Mouse (Mus musculus): Measurements from ENCODE around the gene Nufip1.

Nufip1 gene

DNA sequence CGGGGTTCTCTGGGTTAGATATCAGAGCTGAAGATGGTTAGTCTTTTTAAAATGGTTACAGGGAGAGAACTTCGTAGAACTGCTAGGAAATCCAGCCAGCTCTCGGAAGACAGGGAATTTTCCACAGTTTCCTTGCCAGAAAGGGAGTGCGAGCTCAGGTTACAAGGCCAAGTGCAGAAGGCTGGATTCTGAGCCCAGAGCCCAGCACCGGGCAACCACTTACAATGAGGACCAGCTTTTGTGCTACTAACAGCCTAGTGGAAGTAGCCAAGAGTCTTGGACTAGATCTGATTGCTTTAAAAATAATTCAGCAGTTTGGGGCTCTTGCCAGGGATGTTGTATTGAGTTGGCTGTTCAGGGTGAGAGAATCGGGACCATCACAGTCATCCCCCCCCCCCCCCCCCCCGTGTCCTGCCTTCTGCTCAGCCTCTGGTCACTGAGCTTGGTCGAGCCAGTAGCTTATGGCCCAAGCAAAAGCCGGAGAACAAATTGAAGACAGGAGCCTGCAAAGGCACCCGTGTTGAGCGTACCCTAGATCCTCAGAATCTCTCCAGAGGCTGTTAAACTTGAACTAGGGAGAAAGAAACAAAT is 59.3 kb downstream of the Nufip1 start:
- in situ Hi-C loops (cut with MboI; ENCODE audit: unreplicated experiment in 2 of 2), result loop anchor here (25.0 kb wide), 1 partner anchor 842 kb away; no protein-coding TSS in a partner anchor

DNA sequence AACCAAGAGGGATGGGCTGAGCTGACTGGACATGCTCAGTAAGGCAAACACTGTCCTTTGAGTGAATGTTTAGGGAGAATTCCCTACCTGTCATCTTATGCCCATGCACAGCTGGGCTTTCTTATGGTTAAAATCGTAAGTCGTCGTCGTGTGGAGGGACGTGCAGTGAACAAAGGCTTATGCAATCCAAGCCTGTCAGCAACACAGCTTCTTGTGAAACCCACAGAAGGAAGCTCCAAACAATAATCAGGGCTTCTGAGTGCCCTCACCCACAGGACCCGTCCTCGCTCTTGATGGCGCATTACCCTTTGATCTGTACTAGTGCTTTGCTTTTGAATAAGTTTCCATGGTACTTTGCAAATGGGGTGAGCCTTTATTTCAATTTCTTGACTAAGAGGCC is 60.6 kb downstream of the Nufip1 start:
- in situ Hi-C loops (cut with MboI; ENCODE audit: unreplicated experiment in 2 of 2), result loop anchor here (25.0 kb wide), 1 partner anchor 841 kb away; no protein-coding TSS in a partner anchor

GRCm38 (mm10) chr14:76174328-76174727 is 63.6 kb downstream of the Nufip1 start:
- in situ Hi-C loops (cut with MboI; ENCODE audit: unreplicated experiment in 2 of 2), result loop anchor here (25.0 kb wide), 1 partner anchor 838 kb away; no protein-coding TSS in a partner anchor

DNA sequence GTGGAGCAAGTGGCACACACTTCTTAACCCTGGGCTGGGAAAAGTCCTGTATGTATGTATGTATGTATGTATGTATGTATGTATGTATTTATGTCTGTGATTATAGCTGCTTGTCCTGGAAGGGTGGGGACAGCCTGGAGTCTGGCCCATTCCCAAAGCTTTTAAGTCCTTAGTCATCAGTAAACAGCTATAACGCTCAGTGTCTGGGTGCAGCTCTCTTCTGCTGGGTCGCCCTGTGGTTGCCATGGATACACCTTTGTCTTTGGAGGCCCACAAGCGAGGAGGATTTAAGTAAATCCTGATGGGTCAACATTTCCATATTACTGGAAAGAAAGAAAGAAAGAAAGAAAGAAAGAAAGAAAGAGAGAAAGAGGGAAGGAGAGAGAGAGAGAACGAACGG is 65.1 kb downstream of the Nufip1 start:
- in situ Hi-C loops (cut with MboI; ENCODE audit: unreplicated experiment in 2 of 2), result no loop called here

GRCm38 (mm10) chr14:76177230-76177629 is 66.5 kb downstream of the Nufip1 start:
- in situ Hi-C loops (cut with MboI; ENCODE audit: unreplicated experiment in 2 of 2), result no loop called here

DNA sequence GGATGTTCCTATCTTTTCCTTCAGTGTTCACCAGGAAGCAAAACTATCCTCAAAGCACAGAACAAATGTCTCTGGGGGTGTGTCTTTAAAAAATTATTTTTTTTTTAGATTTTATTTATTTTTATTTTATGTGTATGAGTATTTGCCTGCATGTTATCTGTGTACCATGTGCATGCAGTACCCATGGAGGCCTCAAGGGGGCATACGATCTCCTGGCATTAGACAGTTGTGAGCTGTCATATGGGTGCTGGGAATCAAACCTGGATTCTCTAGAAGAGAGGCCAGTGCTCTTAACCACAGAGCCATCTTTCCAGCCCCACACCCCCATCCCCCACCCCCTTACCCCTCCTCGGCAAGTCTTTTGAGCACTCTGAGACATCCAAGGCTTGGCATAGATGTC is 67.8 kb downstream of the Nufip1 start:
- in situ Hi-C loops (cut with MboI; ENCODE audit: unreplicated experiment in 2 of 2), result no loop called here

DNA sequence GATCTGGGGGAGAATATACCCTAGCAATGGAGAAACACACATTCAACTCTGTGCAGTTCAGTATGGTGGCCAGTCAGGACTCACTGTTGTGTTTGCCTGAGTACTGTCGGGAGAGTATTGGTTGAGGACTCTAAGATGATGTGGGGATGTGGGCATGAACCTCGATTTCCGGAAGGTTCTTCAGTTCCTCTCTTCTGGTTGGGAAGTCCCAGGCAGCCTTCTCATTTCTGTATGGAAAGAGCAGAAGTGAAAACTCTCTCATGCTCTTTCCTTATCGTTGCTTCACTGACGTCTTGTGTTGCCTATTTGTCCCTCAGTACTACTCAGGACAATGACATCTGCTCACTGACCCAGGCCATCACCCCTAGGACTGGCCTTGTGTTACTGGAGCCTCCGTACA is 68.7 kb downstream of the Nufip1 start:
- in situ Hi-C loops (cut with MboI; ENCODE audit: unreplicated experiment in 2 of 2), result no loop called here

GRCm38 (mm10) chr14:76185358-76185757 is 74.7 kb downstream of the Nufip1 start:
- in situ Hi-C loops (cut with MboI; ENCODE audit: unreplicated experiment in 2 of 2), result no loop called here

DNA sequence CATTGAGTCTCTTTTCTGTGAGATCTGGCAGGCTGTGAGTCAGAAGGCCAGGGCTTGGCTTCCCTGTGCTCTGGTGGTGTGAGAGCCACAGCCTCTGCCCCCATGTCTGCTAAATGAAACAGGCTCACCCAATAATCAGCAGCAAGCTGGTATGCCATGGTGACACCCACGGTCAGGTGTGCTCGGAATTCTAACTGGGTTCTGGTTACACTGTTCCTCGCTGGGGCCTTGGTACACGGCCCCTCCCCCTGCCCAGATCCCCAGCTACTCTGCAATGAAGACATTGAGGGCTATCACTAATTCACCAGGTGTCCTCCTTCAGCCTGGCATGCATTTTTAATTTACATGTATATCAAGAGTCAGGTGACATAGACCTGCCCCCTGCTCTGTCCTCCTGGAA is 75.6 kb downstream of the Nufip1 start:
- in situ Hi-C loops (cut with MboI; ENCODE audit: unreplicated experiment in 2 of 2), result no loop called here
